Mouse (Mus musculus) left cerebral cortex, adult 2 months (tissue): ENCODE results near the gene Tas2r104. TPM values are rescaled to one million over a fixed set of nuclear protein-coding genes. Genes with fewer than 3 reads are reported as not detected.

Experiments
- DNase-seq, 2 experiments: peaks; one replicate each; pipeline ENCODE4 v3.0.0; 2021 to 2022; ENCODE audit warnings: low spot score in 2 of 2, mixed read lengths in 1 of 2; ENCODE audit errors: extremely low spot score in 1 of 2
- H3K27ac ChIP-seq: fragments of 200-600 bp; 2 replicates; pipeline ENCODE4 v1.8.1; 2022
- H3K4me3 ChIP-seq: fragments of 200-600 bp; 2 replicates; pipeline ENCODE4 v1.8.1; 2022
- CTCF ChIP-seq: fragments of 200-600 bp; IDR thresholded peaks from 2 replicates; pipeline ENCODE4 v1.8.1; 2022; ENCODE audit warnings: antibody characterized with exemption, mild to moderate bottlenecking, moderate library complexity
- intact Hi-C: fragments of 180-260 bp; cut with DNase I; formaldehyde crosslinking; loops from one replicate; pipeline ENCODE4 v1.15.1; 2025
- long read RNA-seq, 2 experiments: library from polyadenylated mRNA; stranded (forward); transcript quantifications; one replicate each; pipeline ENCODE4 v2.0.0; 2021; ENCODE audit warnings: borderline mapping rate in 2 of 2
- total RNA-seq, 2 experiments: library from RNA; stranded (reverse); gene quantifications; 2 replicates each; pipeline ENCODE4 v1.2.3; 2021

The Tas2r104 gene
- total RNA-seq = not detected
- long read RNA-seq, experiment 1 = 0 reads
- long read RNA-seq, experiment 2 = 0 reads

GRCm38 (mm10) chr6:131685644-131686043, at the start of gene Tas2r104:
Gene Tas2r104 (minus strand): TSS chr6:131685744.
- intact Hi-C loops = no loop called here
- Histone ChIP-seq H3K4me3 (no peak within 1 kb of the TSS), H3K27ac (no peak within 1 kb of the TSS)
- DNase-seq = no peak
- no peak for TF ChIP-seq CTCF

DNA sequence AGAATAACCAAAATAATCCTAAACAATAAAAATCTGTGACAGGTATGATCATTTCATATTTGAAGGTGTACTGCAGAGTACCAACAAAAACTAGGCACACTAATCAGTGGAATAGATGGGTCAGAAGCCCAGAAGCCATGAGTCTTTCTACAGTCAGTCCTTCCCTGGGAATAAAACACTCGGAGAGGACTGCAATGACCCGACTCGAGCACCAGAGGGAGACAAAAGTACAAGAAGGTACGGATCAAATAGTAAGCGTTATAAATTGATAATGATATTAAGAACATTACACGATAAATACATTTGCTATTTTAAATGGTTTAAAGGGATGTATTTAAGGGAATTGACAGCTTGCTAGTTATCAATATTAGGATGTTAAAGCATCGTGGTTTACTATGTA, 27.3 kb upstream of the Tas2r104 start:
- Histone ChIP-seq H3K4me3 (no peak overlapping the region), H3K27ac (no peak overlapping the region)
- no peak for DNase-seq
- no peak for TF ChIP-seq CTCF
- intact Hi-C loops = no loop called here

GRCm38 (mm10) chr6:131689963-131690362, 4.4 kb upstream of the Tas2r104 start, which contains the start of gene Tas2r114:
Gene Tas2r114 (minus strand): TSS chr6:131690063.
- DNase-seq = no peak
- H3K4me3 ChIP-seq = no peak within 1 kb of the TSS
- intact Hi-C loops = no loop called here
- TF ChIP-seq CTCF = no peak
- H3K27ac ChIP-seq = no peak within 1 kb of the TSS

DNA sequence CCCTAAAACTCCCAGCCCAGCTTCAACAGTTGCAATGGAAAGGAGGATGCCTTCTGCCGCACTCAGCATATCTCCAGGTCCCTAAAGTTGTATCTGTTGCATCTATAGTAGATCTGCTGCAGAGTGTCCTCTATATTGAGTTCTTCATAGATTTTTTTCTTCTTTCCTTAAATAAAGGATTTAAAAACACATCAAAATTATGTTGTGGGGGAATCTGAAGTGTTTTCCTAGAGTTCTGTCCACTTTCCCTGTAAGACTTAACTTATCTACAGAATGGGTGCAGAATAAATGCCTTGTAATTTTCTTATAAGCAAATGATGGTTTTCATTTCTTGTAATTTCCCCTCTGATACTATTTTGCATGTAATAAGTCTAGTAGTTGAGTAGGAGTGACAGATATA, 1.9 kb upstream of the Tas2r104 start, which contains the start of gene Tas2r105:
Tas2r105 (minus strand) TSS at position 101 of the 400 bp plus-strand sequence.
- no peak for TF ChIP-seq CTCF
- no peak for DNase-seq
- H3K27ac ChIP-seq = no peak within 1 kb of the TSS
- intact Hi-C loops = no loop called here
- no peak within 1 kb of the TSS for H3K4me3 ChIP-seq

- Histone ChIP-seq H3K27ac (no peak within 1 kb of the TSS), H3K4me3 (no peak within 1 kb of the TSS)
- no peak for TF ChIP-seq CTCF
- intact Hi-C loops = no loop called here
- DNase-seq = no peak
Measured at GRCm38 (mm10) chr6:131678786-131679185, 6.8 kb downstream of the Tas2r104 start, which contains the start of gene Tas2r106. Gene Tas2r106 (minus strand): TSS chr6:131678886.

GRCm38 (mm10) chr6:131660049-131660448, 25.5 kb downstream of the Tas2r104 start, which contains the start of gene Tas2r107:
Gene Tas2r107 (minus strand): TSS chr6:131660149.
- no peak for DNase-seq
- intact Hi-C loops = no loop called here
- H3K4me3 ChIP-seq = no peak within 1 kb of the TSS
- TF ChIP-seq CTCF = no peak
- no peak within 1 kb of the TSS for H3K27ac ChIP-seq

Other genes starting within 250 kb of the Tas2r104 start
- not detected for gene 5430401F13Rik, start 199.3 kb downstream of the Tas2r104 start, total RNA-seq
- gene Gm6619, start 199.3 kb downstream of the Tas2r104 start, total RNA-seq = not detected
- not detected for gene Tas2r130, start 54.8 kb downstream of the Tas2r104 start, total RNA-seq
- gene Tas2r107, start 25.6 kb downstream of the Tas2r104 start, total RNA-seq = not detected
- gene Tas2r106, start 6.9 kb downstream of the Tas2r104 start, total RNA-seq = not detected
- not detected for gene Tas2r105, start 1.8 kb upstream of the Tas2r104 start, total RNA-seq
- gene Tas2r114, start 4.3 kb upstream of the Tas2r104 start, total RNA-seq = not detected